In genomic region chr13:93930561-93931340, GRCm38 (mm10) we compare ENCODE assay signal across 13 mouse cellular contexts.
A peak's percentile ranks its signal among the peaks of the same experiment; 100 is the strongest.
DNase-seq lines count a peak whose midpoint lies in the region; ATAC-seq lines count a peak whose summit lies in the region.
"Had no signal": no experiment of that assay in that cellular context is flagged by ENCODE, and none has a peak within 500 bp of the region (broad histone marks: within the 10 kb centered on the region; RNA-seq: fewer than 3 reads in every experiment).

No protein-coding gene starts in this region.

- H3K4me2 ChIP-seq in heart, embryonic 12.5 days = no peak overlapping the region

- H3K9ac ChIP-seq in heart, embryonic 12.5 days = no peak overlapping the region

- intact Hi-C loops in left cerebral cortex, postnatal 25 days (cut with DNase I) = no loop called here

- ATAC-seq in heart, embryonic 12.5 days (ENCODE audit: insufficient number of reproducible peaks, low FRiP score) = no peak
- ATAC-seq: CD4-positive, CD25-positive, alpha-beta regulatory T cell, adult 4 months; Patski had no signal

- H3K36me3 ChIP-seq in heart, embryonic 12.5 days = no peaks in the 10 kb centered on the region

- H3K4me1 ChIP-seq in heart, embryonic 12.5 days (replicated peaks) = peaks cover 33% of the 10 kb centered on the region

- 35% methylated on average over 7 of the region's 7 CpGs for WGBS in heart, embryonic 12.5 days

- no peak overlapping the region for H3K4me3 ChIP-seq in heart, embryonic 12.5 days

- no peak for DNase-seq in heart, adult 9 months (ENCODE audit: low spot score in 2 of 2)
- DNase-seq in right cerebral cortex, adult 18-20 months = peak; percentile 83
- no peak for DNase-seq in right cerebral cortex, postnatal 4 days
- peak; percentile 62 to 92 for DNase-seq in left cerebral cortex, postnatal 25 days (ENCODE audit: low spot score in 2 of 2)
- no peak for DNase-seq in urinary bladder, adult 2 months (ENCODE audit: low spot score)
- no peak for DNase-seq in T-cell, adult 2 months (ENCODE audit: low spot score)
- no peak for DNase-seq in cerebellum, postnatal 4 days (ENCODE audit: low spot score in 2 of 2)
- DNase-seq: adrenal gland, postnatal 25 days; cerebellum, adult 9-10 months; gastrocnemius, postnatal 10 days had no signal

- H3K27ac ChIP-seq in heart, embryonic 12.5 days (ENCODE audit: poor library complexity, severe bottlenecking) = peak overlapping the region; percentile 24; the same call in 1 of the 2 replicates

- H3K27me3 ChIP-seq in heart, embryonic 12.5 days (replicated peaks) = no peaks in the 10 kb centered on the region
- H3K27me3 ChIP-seq: Patski had no signal

- no peaks in the 10 kb centered on the region for H3K9me3 ChIP-seq in heart, embryonic 12.5 days (replicated peaks)

Comparison
In these comparisons a context has a peak if more than half of its experiments do, and no peak if none do; other contexts are left out.
1. DNase-seq: peak in right cerebral cortex, adult 18-20 months (single experiment) and left cerebral cortex, postnatal 25 days (2 of 2); none in heart, adult 9 months (0 of 2), right cerebral cortex, postnatal 4 days (single experiment), urinary bladder, adult 2 months (single experiment), T-cell, adult 2 months (single experiment) and cerebellum, postnatal 4 days (0 of 2).